Mouse (Mus musculus) CH12.LX (cell line): ENCODE results near the gene Gabpb2.

ENCODE experiments used
- BHLHE40 ChIP-seq: IDR thresholded peaks from 2 replicates; pipeline ENCODE4 v1.6.1; 2011; ENCODE audit warnings: mild to moderate bottlenecking, low read depth, low read length, improper control_type of control experiment
- CTCF ChIP-seq, 2 experiments: IDR thresholded peaks in 1 of 2; conservative IDR thresholded peaks in 1 of 2; 2 replicates each; pipeline ENCODE4 v1.5.1; 2011 to 2012; ENCODE audit warnings: low read depth in 2 of 2, low read length in 2 of 2, improper control_type of control experiment in 1 of 2, inconsistent platforms in 1 of 2, mild to moderate bottlenecking in 1 of 2, moderate library complexity in 1 of 2
- KAT2A ChIP-seq: IDR thresholded peaks from 2 replicates; pipeline ENCODE4 v1.6.1; 2012; ENCODE audit warnings: low read length, improper control_type of control experiment, inconsistent platforms; ENCODE audit not compliant: insufficient replicate concordance
- NRF1 ChIP-seq: IDR thresholded peaks from 2 replicates; pipeline ENCODE4 v1.6.1; 2014; ENCODE audit warnings: low read depth, mild to moderate bottlenecking, inconsistent platforms, low read length, improper control_type of control experiment, moderate library complexity
- POLR2A ChIP-seq: IDR thresholded peaks from 2 replicates; pipeline ENCODE4 v1.6.1; 2011; ENCODE audit warnings: low read depth, mild to moderate bottlenecking, improper control_type of control experiment, low read length

DNA sequence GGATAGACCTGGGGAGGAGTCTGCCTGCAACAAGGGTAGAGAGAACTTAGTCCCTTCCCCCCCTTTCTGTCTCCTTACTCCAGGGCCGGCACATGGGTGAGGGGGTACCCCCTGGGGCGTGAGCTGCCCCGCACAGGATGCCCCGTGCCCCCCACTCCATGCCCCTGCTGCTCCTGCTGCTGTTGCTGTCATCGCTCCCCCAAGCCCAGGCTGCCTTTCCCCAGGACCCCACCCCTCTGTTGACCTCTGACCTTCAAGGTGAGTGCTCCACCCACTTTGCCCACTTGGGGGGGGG lies 53.5 kb downstream of the Gabpb2 start:
- no peak for TF ChIP-seq CTCF (conservative IDR thresholded peaks at IDR 0.05 in 1 of 2, IDR thresholded peaks at IDR 0.05 in 1 of 2; ENCODE audit: low read depth in 2 of 2, low read length in 2 of 2)
- no peak for TF ChIP-seq BHLHE40
- TF ChIP-seq NRF1 = no peak
- no peak for TF ChIP-seq POLR2A
- TF ChIP-seq KAT2A = no peak
